Mouse (Mus musculus) MEL (cell line): ENCODE measurements around the gene Tango6. TPM values are rescaled to one million over a fixed set of nuclear protein-coding genes. Genes with fewer than 3 reads are reported as not detected.
"Not testable (repeated sequence)": the region's sequence is repeated elsewhere in the genome, so short reads cannot be mapped to it uniquely, and the experiment has no call there.

ENCODE experiments used
- DNase-seq: peaks from one replicate; pipeline ENCODE4 v3.0.0; 2011; ENCODE audit warnings: low read depth, low spot score
- H3K27ac ChIP-seq: 2 replicates; pipeline ENCODE4 v1.5.1; 2012; ENCODE audit warnings: low read depth, mild to moderate bottlenecking, control low read depth, low read length, moderate library complexity; ENCODE audit not compliant: control insufficient read depth
- H3K27me3 ChIP-seq, 2 experiments: fragments of 150-350 bp in 1 of 2; sonication (generic) in 1 of 2; 2 replicates each; pipeline ENCODE4 v1.6.1; 2012; ENCODE audit warnings: low read length in 2 of 2, mild to moderate bottlenecking in 2 of 2, improper control_type of control experiment in 1 of 2, moderate library complexity in 1 of 2; ENCODE audit not compliant: insufficient read depth in 2 of 2, control insufficient read depth in 1 of 2
- H3K36me3 ChIP-seq, 2 experiments: 2 replicates each; pipeline ENCODE4 v1.6.1; 2012 to 2014; ENCODE audit warnings: low read length in 2 of 2, improper control_type of control experiment in 1 of 2, inconsistent platforms in 1 of 2, mild to moderate bottlenecking in 1 of 2; ENCODE audit not compliant: insufficient read depth in 2 of 2, control insufficient read depth in 1 of 2
- H3K4me1 ChIP-seq, 2 experiments: fragments of 150-350 bp in 1 of 2; sonication (generic) in 1 of 2; 2 replicates each; pipeline ENCODE4 v1.6.1; 2012; ENCODE audit warnings: low read length in 2 of 2, improper control_type of control experiment in 1 of 2, mild to moderate bottlenecking in 1 of 2; ENCODE audit not compliant: insufficient read depth in 2 of 2, control insufficient read depth in 1 of 2
- H3K4me3 ChIP-seq, 2 experiments: fragments of 150-350 bp in 1 of 2; sonication (generic) in 1 of 2; 2 replicates each; pipeline ENCODE4 v1.5.1; 2012; ENCODE audit warnings: low read depth in 2 of 2, low read length in 2 of 2, mild to moderate bottlenecking in 2 of 2, moderate library complexity in 2 of 2, control low read depth in 1 of 2, improper control_type of control experiment in 1 of 2; ENCODE audit not compliant: control insufficient read depth in 1 of 2, insufficient read depth in 1 of 2
- H3K79me2 ChIP-seq: 2 replicates; pipeline ENCODE4 v1.6.1; 2012; ENCODE audit warnings: mild to moderate bottlenecking, low read length, moderate library complexity; ENCODE audit not compliant: control insufficient read depth, poor library complexity, insufficient read depth
- H3K9ac ChIP-seq: 2 replicates; pipeline ENCODE4 v1.6.1; 2012; ENCODE audit warnings: low read depth, mild to moderate bottlenecking, control low read depth, low read length, moderate library complexity; ENCODE audit not compliant: control insufficient read depth, poor library complexity, severe bottlenecking
- H3K9me3 ChIP-seq: fragments of 150-350 bp; sonication (generic); replicated peaks from 2 replicates; pipeline ENCODE4 v1.6.1; 2012; ENCODE audit warnings: mild to moderate bottlenecking, low read length, improper control_type of control experiment, moderate library complexity; ENCODE audit not compliant: insufficient read depth
- CTCF ChIP-seq, 3 experiments: IDR thresholded peaks in 2 of 3; conservative IDR thresholded peaks in 1 of 3; 2 replicates each; pipeline ENCODE4 v1.5.1; 2011 to 2012; ENCODE audit warnings: low read length in 3 of 3, low read depth in 2 of 3, mild to moderate bottlenecking in 2 of 3, improper control_type of control experiment in 1 of 3, inconsistent platforms in 1 of 3, mixed read lengths in 1 of 3, moderate library complexity in 1 of 3; ENCODE audit not compliant: control insufficient read depth in 1 of 3, insufficient read depth in 1 of 3, poor library complexity in 1 of 3, severe bottlenecking in 1 of 3
- E2F4 ChIP-seq: IDR thresholded peaks from 2 replicates; pipeline ENCODE4 v1.6.1; 2011; ENCODE audit warnings: low read depth, low read length, improper control_type of control experiment, borderline replicate concordance
- ELF1 ChIP-seq: IDR thresholded peaks from 2 replicates; pipeline ENCODE4 v1.6.1; 2014; ENCODE audit warnings: low read depth, mild to moderate bottlenecking, inconsistent platforms, low read length, improper control_type of control experiment, moderate library complexity
- ETS1 ChIP-seq: IDR thresholded peaks from 2 replicates; pipeline ENCODE4 v1.6.1; 2012; ENCODE audit warnings: low read depth, mild to moderate bottlenecking, inconsistent platforms, low read length, improper control_type of control experiment, moderate library complexity
- GATA1 ChIP-seq: IDR thresholded peaks from 2 replicates; pipeline ENCODE4 v1.6.1; 2011; ENCODE audit warnings: low read depth, low read length, improper control_type of control experiment
- HCFC1 ChIP-seq: IDR thresholded peaks from 2 replicates; pipeline ENCODE4 v1.6.1; 2012; ENCODE audit warnings: low read depth, mild to moderate bottlenecking, inconsistent platforms, low read length, improper control_type of control experiment, moderate library complexity
- MAFK ChIP-seq: IDR thresholded peaks from 2 replicates; pipeline ENCODE4 v1.6.1; 2011; ENCODE audit warnings: low read depth, mild to moderate bottlenecking, low read length, improper control_type of control experiment, borderline replicate concordance
- MAZ ChIP-seq: IDR thresholded peaks from 2 replicates; pipeline ENCODE4 v1.6.1; 2012; ENCODE audit warnings: low read depth, mild to moderate bottlenecking, inconsistent platforms, low read length, improper control_type of control experiment
- MXI1 ChIP-seq: IDR thresholded peaks from 2 replicates; pipeline ENCODE4 v1.6.1; 2011; ENCODE audit warnings: mild to moderate bottlenecking, low read depth, low read length, improper control_type of control experiment
- NELFE ChIP-seq: IDR thresholded peaks from 2 replicates; pipeline ENCODE4 v1.6.1; 2011; ENCODE audit warnings: low read depth, low read length, improper control_type of control experiment
- POLR2A ChIP-seq, 2 experiments: IDR thresholded peaks; 2 replicates each; pipeline ENCODE4 v1.6.1; 2011 to 2012; ENCODE audit warnings: low read length in 2 of 2, mild to moderate bottlenecking in 2 of 2, control low read depth in 1 of 2, improper control_type of control experiment in 1 of 2, low read depth in 1 of 2, moderate library complexity in 1 of 2; ENCODE audit not compliant: control insufficient read depth in 1 of 2, insufficient read depth in 1 of 2, poor library complexity in 1 of 2
- SIN3A ChIP-seq: IDR thresholded peaks from 2 replicates; pipeline ENCODE4 v1.6.1; 2012; ENCODE audit warnings: low read length, improper control_type of control experiment, inconsistent platforms
- SMC3 ChIP-seq: IDR thresholded peaks from 2 replicates; pipeline ENCODE4 v1.6.1; 2011; ENCODE audit warnings: low read depth, low read length, improper control_type of control experiment
- TAL1 ChIP-seq: IDR thresholded peaks from 2 replicates; pipeline ENCODE4 v1.6.1; 2012; ENCODE audit warnings: mild to moderate bottlenecking, inconsistent platforms, low read length, moderate library complexity, mixed read lengths
- UBTF ChIP-seq: IDR thresholded peaks from 2 replicates; pipeline ENCODE4 v1.6.1; 2012; ENCODE audit warnings: low read depth, mild to moderate bottlenecking, inconsistent platforms, low read length, improper control_type of control experiment, moderate library complexity, borderline replicate concordance; ENCODE audit not compliant: insufficient read depth
- USF1 ChIP-seq: IDR thresholded peaks from 2 replicates; pipeline ENCODE4 v1.6.1; 2014; ENCODE audit warnings: low read depth, mild to moderate bottlenecking, inconsistent platforms, low read length, improper control_type of control experiment, moderate library complexity
- ZC3H11A ChIP-seq: IDR thresholded peaks from 2 replicates; pipeline ENCODE4 v1.6.1; 2012; ENCODE audit warnings: low read depth, mild to moderate bottlenecking, inconsistent platforms, low read length, improper control_type of control experiment
- ZNF384 ChIP-seq: IDR thresholded peaks from 2 replicates; pipeline ENCODE4 v1.6.1; 2012; ENCODE audit warnings: low read depth, mild to moderate bottlenecking, inconsistent platforms, low read length, improper control_type of control experiment
- polyA plus RNA-seq, 2 experiments: library from polyadenylated mRNA; stranded (reverse) in 1 of 2; unstranded in 1 of 2; fragments of >175 nt in 1 of 2; fragments of >200 nt in 1 of 2; gene quantifications; 2 replicates each; pipeline versions ENCODE4 v1.2.1 to v1.2.4; 2012; ENCODE audit warnings: low replicate concordance in 2 of 2, low read depth in 1 of 2; ENCODE audit not compliant: insufficient read length in 2 of 2, insufficient read depth in 1 of 2, missing spikeins in 1 of 2
- total RNA-seq: library from RNA; depleted of rRNA; stranded (reverse); fragments of 300-350 nt; gene quantifications from 2 replicates; pipeline ENCODE4 v1.2.3, GENCODE M21; 2012

Tango6 gene
- total and polyA plus RNA-seq, 3 experiments, result 3.0 to 6.1 TPM; not detected in 1

GRCm38 (mm10) chr8:106801261-106801660 lies 118.4 kb downstream of the Tango6 start:
- Histone ChIP-seq H3K9ac (no peak overlapping the region), H3K27ac (no peak overlapping the region), H3K36me3 (no peaks in the 10 kb centered on the region), H3K27me3 (no peaks in the 10 kb centered on the region), H3K4me3 (no peak overlapping the region), H3K4me1 (no peaks in the 10 kb centered on the region), H3K79me2 (no peaks in the 10 kb centered on the region), H3K9me3 (no peaks in the 10 kb centered on the region)
- DNase-seq, result no peak
- TF ChIP-seq ZC3H11A (no peak), NELFE (no peak), MAFK (no peak), SIN3A (no peak), HCFC1 (no peak), CTCF (IDR thresholded peaks at IDR 0.05 in 2 of 3, conservative IDR thresholded peaks at IDR 0.05 in 1 of 3; ENCODE audit: control insufficient read depth in 1 of 3, insufficient read depth in 1 of 3, low read depth in 2 of 3, low read length in 3 of 3, poor library complexity in 1 of 3, severe bottlenecking in 1 of 3) (no peak), MXI1 (no peak), SMC3 (no peak), ZNF384 (no peak), UBTF (no peak), E2F4 (no peak), GATA1 (no peak), USF1 (no peak), MAZ (no peak), ETS1 (no peak), TAL1 (no peak), ELF1 (no peak), POLR2A (IDR thresholded peaks at IDR 0.05; ENCODE audit: control insufficient read depth in 1 of 2, insufficient read depth in 1 of 2, low read depth in 1 of 2, low read length in 2 of 2, poor library complexity in 1 of 2) (no peak)

DNA sequence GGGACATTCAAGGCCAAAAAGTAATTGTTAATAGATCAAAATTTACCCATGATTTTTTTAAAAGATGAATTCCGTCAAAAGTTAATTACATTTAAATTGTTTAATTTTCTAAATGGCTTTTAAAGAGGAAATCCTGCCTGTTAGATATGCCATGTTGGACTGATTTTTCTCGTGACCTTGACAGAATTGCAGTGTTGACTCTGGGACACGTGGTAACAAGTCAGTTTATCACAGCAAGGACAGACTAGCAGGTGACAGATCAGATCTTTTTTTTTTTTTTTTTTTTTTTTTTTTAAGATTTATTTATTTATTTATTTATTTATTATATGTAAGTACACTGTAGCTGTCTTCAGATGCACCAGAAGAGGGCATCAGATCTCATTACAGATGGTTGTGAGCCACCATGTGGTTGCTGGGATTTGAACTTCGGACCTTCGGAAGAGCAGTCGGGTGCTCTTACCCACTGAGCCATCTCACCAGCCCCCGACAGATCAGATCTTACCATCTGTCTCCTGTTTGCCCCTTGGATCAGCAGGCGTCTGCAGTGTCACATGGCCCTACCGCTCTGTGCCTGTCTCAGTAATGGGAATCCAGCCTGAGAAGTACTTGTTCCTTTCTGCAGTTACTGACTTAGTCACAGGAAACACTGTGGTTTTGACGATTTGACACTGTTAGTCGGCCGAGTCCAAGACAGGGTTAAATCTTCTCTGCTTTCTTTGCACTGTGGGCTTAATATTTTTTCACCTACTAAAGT lies 119.7 kb downstream of the Tango6 start:
- not testable (repeated sequence) for H3K36me3 ChIP-seq, H3K79me2 ChIP-seq, H3K9ac ChIP-seq, H3K4me3 ChIP-seq, H3K27me3 ChIP-seq, H3K4me1 ChIP-seq, H3K27ac ChIP-seq, H3K9me3 ChIP-seq
- peak; percentile 19 for DNase-seq
- TF ChIP-seq ZNF384, result peak; percentile 64
